Mouse (Mus musculus) neural tube, embryonic 11.5 days (tissue): ENCODE results near the gene Heg1. TPM values are rescaled to one million over a fixed set of nuclear protein-coding genes. Genes with fewer than 3 reads are reported as not detected.

Source experiments
- ATAC-seq: fragments of 200-750 bp; cut with Nextera tagmentation; 2 replicates; pipeline ENCODE4 v1.8.0; 2017; ENCODE audit warnings: moderate number of reproducible peaks, mild to moderate bottlenecking, moderate TSS enrichment, moderate library complexity; ENCODE audit not compliant: insufficient read depth, low FRiP score, low TSS enrichment
- DNase-seq: peaks from one replicate; pipeline ENCODE4 v3.0.0-alpha.2; 2015; ENCODE audit warnings: low spot score
- H3K27ac ChIP-seq: fragments of 300-500 bp; sonication (generic); 2 replicates; pipeline ENCODE4 v1.5.1; 2014; ENCODE audit warnings: low read depth, mild to moderate bottlenecking, low read length
- H3K27me3 ChIP-seq: fragments of 300-500 bp; sonication (generic); 2 replicates; pipeline ENCODE4 v1.6.1; 2014; ENCODE audit warnings: mild to moderate bottlenecking, low read length, mixed read lengths; ENCODE audit not compliant: control insufficient read depth, insufficient read depth
- H3K36me3 ChIP-seq: fragments of 300-500 bp; sonication (generic); 2 replicates; pipeline ENCODE4 v1.6.1; 2014; ENCODE audit warnings: mild to moderate bottlenecking, low read length, moderate library complexity, mixed read lengths; ENCODE audit not compliant: control insufficient read depth, insufficient read depth
- H3K4me1 ChIP-seq: fragments of 300-500 bp; sonication (generic); 2 replicates; pipeline ENCODE4 v1.6.1; 2014; ENCODE audit warnings: low read length, mixed read lengths; ENCODE audit not compliant: control insufficient read depth, insufficient read depth
- H3K4me2 ChIP-seq: fragments of 300-500 bp; sonication (generic); 2 replicates; pipeline ENCODE4 v1.6.1; 2014; ENCODE audit warnings: low read depth, mild to moderate bottlenecking, moderate library complexity
- H3K4me3 ChIP-seq: fragments of 300-500 bp; sonication (generic); 2 replicates; pipeline ENCODE4 v1.5.1; 2014; ENCODE audit warnings: low read depth, low read length
- H3K9ac ChIP-seq: fragments of 300-500 bp; sonication (generic); 2 replicates; pipeline ENCODE4 v1.6.1; 2014; ENCODE audit warnings: mild to moderate bottlenecking, low read length
- H3K9me3 ChIP-seq: fragments of 300-500 bp; sonication (generic); 2 replicates; pipeline ENCODE4 v1.6.1; 2016; ENCODE audit warnings: low read length; ENCODE audit not compliant: control insufficient read depth
- WGBS: fragments of 180-500 bp; shearing (Covaris S2); extraction: QIAGEN DNeasy Blood & Tissue Kit; methylation state at CpG from one replicate; pipeline ENCODE4 v1.1.7; 2014; 5-methylcytosine and 5-hydroxymethylcytosine counted together
- polyA plus RNA-seq: library from polyadenylated mRNA; unstranded; fragments of >200 nt; fragmentation: Nextera tagmentation; extraction: Ambion mirVana; gene quantifications from 2 replicates; pipeline ENCODE4 v1.2.1, GENCODE M21; 2014

The Heg1 gene
- polyA plus RNA-seq, 1 experiment from 2014 or later, result 21.9 TPM

DNA sequence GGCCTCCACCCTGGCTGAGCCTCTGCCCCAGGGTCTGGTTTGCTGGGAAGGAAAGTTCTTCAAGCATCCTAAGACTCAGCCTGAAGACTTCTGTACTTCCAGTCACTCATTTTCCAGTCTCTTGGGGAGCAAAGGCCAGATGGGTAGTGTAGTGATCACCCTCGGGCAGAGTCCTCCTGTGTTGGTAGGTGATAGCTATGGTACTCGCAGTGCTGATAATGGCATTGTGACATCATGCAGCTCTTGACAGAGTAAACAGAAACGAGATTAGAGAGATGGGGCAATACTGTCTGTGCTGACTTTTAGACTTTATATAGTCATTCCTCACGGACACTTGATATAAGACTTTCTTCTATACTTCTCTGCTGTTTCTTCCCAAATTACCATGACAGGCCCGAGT, 88.6 kb downstream of the Heg1 start:
- no peaks in the 10 kb centered on the region for H3K4me1 ChIP-seq
- H3K4me2 ChIP-seq, result no peak overlapping the region
- no peak overlapping the region for H3K4me3 ChIP-seq
- 86% methylated on average over 5 of the region's 5 CpGs for WGBS
- no peaks in the 10 kb centered on the region for H3K27me3 ChIP-seq
- H3K27ac ChIP-seq, result no peak overlapping the region
- DNase-seq, result no peak
- no peaks in the 10 kb centered on the region for H3K9me3 ChIP-seq
- no peaks in the 10 kb centered on the region for H3K36me3 ChIP-seq
- H3K9ac ChIP-seq, result no peak overlapping the region
- ATAC-seq, result no peak

DNA sequence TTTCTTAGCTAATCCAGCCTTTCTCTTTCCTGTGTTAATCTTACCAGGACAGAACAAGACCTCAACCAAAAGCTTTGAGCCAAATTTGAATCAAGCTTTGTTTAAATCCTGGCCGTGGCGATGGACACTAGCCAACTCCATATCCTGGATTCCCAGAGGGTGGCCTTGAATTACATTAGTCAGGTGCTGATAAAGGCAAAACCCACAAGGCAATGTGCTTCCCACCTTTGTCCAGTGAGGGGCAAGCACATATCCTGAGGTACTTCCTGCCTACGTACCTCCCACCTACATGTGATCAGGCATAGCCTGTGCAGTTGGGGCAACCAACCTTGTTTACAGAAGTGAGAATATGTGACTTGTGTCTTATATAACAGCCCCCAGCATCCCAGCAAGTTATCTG, 90.8 kb downstream of the Heg1 start:
- no peaks in the 10 kb centered on the region for H3K27me3 ChIP-seq
- DNase-seq, result no peak
- no peaks in the 10 kb centered on the region for H3K9me3 ChIP-seq
- H3K4me1 ChIP-seq, result no peaks in the 10 kb centered on the region
- no peak overlapping the region for H3K27ac ChIP-seq
- no peak for ATAC-seq
- no peak overlapping the region for H3K4me2 ChIP-seq
- H3K36me3 ChIP-seq, result no peaks in the 10 kb centered on the region
- H3K9ac ChIP-seq, result no peak overlapping the region
- 92% methylated on average over 3 of the region's 3 CpGs for WGBS
- no peak overlapping the region for H3K4me3 ChIP-seq

DNA sequence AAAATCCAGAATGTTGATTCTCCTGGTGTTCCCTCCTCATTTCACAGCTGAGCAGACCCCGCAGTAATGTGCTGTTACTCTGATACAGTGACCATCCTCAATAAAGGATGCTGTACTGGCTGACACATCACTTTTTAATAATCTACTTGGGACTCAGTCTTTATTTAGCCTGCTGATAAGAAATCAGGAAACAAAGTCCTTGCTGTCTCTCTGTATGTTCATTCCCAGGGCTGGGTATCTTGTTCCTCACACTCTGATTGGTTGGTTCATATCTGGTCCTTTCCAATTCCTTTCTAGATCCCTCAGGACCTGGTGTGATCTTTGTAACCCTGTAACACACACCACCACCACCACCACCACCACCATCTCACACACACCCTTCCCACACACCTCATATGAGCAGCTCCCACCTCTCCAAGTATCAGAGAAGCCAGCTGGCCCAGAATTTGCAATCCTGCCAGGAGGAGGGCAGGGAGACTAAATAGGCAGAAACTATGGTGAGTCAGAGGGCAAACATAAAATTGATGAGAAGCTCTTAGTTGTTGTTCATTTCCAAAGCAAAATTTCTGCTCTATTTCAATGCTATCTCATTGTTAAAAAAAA, 91.7 kb downstream of the Heg1 start:
- Histone ChIP-seq H3K9me3 (no peaks in the 10 kb centered on the region), H3K4me1 (no peaks in the 10 kb centered on the region), H3K4me2 (no peak overlapping the region), H3K9ac (no peak overlapping the region), H3K27me3 (no peaks in the 10 kb centered on the region), H3K4me3 (no peak overlapping the region), H3K36me3 (no peaks in the 10 kb centered on the region), H3K27ac (no peak overlapping the region)
- DNase-seq (no peak), ATAC-seq (no peak)
- 94% methylated on average over 1 of the region's 1 CpGs for WGBS

DNA sequence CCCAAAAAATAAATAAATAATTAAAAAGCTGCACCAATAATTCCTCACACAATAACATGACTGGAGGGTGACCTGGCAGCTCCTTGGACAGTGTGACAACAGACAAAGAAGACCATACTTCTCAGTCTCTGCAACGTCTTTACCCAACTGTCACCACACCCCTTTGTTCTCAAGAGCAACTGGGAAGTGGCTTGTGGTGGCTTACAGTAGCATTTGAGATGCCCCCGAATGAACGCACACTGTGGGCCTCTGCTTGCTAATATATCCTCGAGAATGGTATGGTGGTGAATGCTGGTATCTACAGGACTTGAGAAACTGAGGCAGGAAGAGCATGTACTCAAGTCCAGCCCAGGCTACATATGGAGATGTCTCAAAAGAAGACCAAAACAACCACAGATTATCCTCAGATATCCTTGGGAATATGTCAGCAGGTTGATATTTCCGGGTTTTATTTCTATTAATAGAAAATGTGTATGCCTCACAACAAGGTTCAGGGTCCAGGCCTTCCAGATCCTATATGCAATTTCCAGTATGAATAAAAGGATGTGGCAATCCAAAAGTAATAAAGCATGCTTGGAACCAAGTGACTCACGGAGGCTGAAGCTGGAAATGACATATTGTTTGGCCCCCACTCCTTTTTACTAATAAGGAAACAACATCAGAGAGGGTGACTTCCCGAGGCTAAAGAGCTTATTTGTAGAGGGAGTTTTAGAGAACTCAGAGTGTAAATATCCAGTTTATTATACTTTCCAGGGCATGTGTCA, 92.8 kb downstream of the Heg1 start:
- no peak overlapping the region for H3K27ac ChIP-seq
- ATAC-seq (no peak), DNase-seq (no peak)
- H3K4me1 ChIP-seq, result no peaks in the 10 kb centered on the region
- H3K36me3 ChIP-seq, result no peaks in the 10 kb centered on the region
- no peak overlapping the region for H3K4me2 ChIP-seq
- 82% methylated on average over 7 of the region's 7 CpGs for WGBS
- no peak overlapping the region for H3K9ac ChIP-seq
- no peaks in the 10 kb centered on the region for H3K9me3 ChIP-seq
- H3K27me3 ChIP-seq, result no peaks in the 10 kb centered on the region
- no peak overlapping the region for H3K4me3 ChIP-seq

DNA sequence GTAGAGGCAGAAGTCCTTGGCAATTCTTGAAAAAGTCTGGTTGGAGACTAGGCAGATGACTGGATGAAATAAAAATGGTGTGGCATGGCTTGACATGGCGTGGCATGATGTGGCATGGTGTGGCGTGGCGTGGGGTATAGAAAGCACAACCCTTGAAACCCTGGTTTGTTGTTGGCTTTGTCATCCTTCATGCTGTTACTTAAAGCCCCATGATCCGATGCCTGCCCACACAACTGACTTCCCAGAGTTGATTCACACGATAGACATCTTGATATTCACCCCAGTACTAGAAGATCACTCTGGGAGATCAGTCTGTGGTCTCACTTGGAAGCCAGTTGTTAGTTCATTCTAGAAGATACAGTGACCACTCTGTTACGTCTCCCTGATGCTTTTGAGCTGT, 93.4 kb downstream of the Heg1 start:
- Histone ChIP-seq H3K27me3 (no peaks in the 10 kb centered on the region), H3K4me2 (no peak overlapping the region), H3K4me1 (no peaks in the 10 kb centered on the region), H3K9ac (no peak overlapping the region), H3K4me3 (no peak overlapping the region), H3K36me3 (no peaks in the 10 kb centered on the region), H3K27ac (no peak overlapping the region), H3K9me3 (no peaks in the 10 kb centered on the region)
- 89% methylated on average over 6 of the region's 6 CpGs for WGBS
- DNase-seq (no peak), ATAC-seq (no peak)

DNA sequence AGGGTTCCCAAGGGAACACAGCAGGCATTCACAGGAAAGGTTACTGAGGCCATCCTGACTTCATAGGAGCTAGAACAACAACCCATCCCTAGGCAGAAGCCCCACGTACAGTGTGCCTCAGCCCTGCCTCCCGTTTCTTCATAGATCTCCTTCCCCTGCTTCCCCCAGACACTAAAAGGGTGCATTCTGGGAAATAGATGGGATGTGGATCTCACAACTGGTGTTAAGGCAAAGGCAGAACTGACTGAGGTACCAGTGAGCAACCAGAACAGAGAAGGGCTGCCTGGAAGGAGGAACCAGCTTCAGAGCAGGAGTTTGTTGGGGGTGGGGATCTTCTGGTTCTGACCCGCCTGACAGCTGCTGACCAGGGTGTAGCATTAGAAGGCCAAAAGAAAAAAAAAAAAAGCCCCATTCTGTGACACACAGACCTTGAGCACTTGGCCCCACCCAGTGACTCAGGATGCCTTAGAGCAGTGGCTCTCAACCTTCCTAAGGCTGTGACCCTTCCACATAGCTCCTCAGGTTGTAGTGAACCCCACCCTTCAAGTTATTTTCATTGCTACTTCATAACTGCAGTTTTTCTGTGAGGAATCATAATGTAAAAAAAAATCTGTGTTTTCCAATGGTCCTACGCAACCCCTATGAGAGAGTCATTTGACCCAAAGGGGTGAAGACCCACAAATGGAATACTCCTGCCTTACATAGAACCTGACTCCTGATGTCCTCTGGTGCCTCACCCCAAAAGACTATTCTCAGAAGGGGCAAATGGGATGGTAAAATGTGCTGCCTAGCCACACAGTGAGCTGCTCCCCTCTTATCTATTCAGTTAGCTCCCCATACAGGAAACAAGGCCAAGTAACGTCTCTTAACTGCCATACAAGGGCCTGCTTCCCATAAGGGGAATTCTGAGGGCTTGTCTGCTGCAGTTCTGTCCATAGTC, 97.9 kb downstream of the Heg1 start:
- Histone ChIP-seq H3K36me3 (no peaks in the 10 kb centered on the region), H3K4me2 (no peak overlapping the region), H3K27ac (no peak overlapping the region), H3K27me3 (no peaks in the 10 kb centered on the region), H3K4me3 (no peak overlapping the region), H3K9ac (no peak overlapping the region), H3K4me1 (no peaks in the 10 kb centered on the region), H3K9me3 (no peaks in the 10 kb centered on the region)
- 70% methylated on average over 5 of the region's 5 CpGs for WGBS
- DNase-seq (no peak), ATAC-seq (no peak)

DNA sequence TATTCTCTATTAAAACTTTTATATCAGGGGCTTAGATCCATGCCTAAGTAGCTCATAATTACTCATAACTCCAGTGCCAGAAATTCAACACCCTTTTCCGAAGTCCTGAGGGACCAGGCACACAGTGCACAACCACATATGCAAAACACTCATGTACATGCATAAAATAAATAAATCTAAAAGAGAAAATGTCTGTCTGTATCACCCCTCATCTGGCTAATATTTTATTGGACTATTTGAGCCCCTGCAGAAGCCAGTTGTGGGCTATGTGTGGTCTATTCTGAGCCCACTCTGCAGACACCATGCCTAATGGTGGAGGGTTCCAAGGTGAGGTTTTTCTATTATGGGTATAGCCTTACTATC, 98.5 kb downstream of the Heg1 start:
- Histone ChIP-seq H3K27ac (no peak overlapping the region), H3K4me2 (no peak overlapping the region), H3K4me1 (no peaks in the 10 kb centered on the region), H3K27me3 (no peaks in the 10 kb centered on the region), H3K9ac (no peak overlapping the region), H3K4me3 (no peak overlapping the region), H3K9me3 (no peaks in the 10 kb centered on the region), H3K36me3 (no peaks in the 10 kb centered on the region)
- DNase-seq (no peak), ATAC-seq (no peak)
- WGBS, result 88% methylated on average over 1 of the region's 1 CpGs

DNA sequence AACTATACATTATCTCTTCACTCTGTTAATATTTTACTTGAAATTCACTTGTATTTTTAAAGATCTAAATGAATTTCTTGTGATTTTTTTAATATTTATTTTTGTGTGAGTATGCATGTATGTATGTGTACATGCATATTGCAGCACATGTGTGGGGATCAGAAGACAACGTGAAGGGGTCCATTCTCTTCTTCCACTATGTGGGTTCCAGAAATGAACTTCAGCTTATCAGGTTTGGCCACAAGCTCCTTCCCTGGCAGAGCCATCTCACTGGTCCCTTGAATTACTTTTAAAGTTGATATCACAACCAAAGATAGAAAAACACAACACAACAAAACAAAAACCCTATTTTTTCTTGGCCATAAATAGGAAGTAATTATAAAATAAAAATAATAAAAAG, 100.4 kb downstream of the Heg1 start:
- no peak overlapping the region for H3K4me2 ChIP-seq
- H3K4me1 ChIP-seq, result no peaks in the 10 kb centered on the region
- no peaks in the 10 kb centered on the region for H3K27me3 ChIP-seq
- 91% methylated on average over 1 of the region's 1 CpGs for WGBS
- H3K9ac ChIP-seq, result no peak overlapping the region
- ATAC-seq, result no peak
- DNase-seq, result no peak
- no peaks in the 10 kb centered on the region for H3K36me3 ChIP-seq
- H3K27ac ChIP-seq, result no peak overlapping the region
- H3K9me3 ChIP-seq, result no peaks in the 10 kb centered on the region
- no peak overlapping the region for H3K4me3 ChIP-seq
